Mouse (Mus musculus): ENCODE results near the gene Rwdd4a. TPM values are rescaled to one million over a fixed set of nuclear protein-coding genes. Genes with fewer than 3 reads are reported as not detected.

The Rwdd4a gene
- total RNA-seq (2021) (10 to 100 TPM; 54.4 to 55.5 TPM), polyA plus RNA-seq (2012; rRNA removed) (31.4 and 31.5 TPM in 2 replicates)
- long read RNA-seq, partial matches to known transcripts: 1 of 28 reads
- long read RNA-seq, other reads (novel, unspliced or antisense): 25 of 28 reads

DNA sequence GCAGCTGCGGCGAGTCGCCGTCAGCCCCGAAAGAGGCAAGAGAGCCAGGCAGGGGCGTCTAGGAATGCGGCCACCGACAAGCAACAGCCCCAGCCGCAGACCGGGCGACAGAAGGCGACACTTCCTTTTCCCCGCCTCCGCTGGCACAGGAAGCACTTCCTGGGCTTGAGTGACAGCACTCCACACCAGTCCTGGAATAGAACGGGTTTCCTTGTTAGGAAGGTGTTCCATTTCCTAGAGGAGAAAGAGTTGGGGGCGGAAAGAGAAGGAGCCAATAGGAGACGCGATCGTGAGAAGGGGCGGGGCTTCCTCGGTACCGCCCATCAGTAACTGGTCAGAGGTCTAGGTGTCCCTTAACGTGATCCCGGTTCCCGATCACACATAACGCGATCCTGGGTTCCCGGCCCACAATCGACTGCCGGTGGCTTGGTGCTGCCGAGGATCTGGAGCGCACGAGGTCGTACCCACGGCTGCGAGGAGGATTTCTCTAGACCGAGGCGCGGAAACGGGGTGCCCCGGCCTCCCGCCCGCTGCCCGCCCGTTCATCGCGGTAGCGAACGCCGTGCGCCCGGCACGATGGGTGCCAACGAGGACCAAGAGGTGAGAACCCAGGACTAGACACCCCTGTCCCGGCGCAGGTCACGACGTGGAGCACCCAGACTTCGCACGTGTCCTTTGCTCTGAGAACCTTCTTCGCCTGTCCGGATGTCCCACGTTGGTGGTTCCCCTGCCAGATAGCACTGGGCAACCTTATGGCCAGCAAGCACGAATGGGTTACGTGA is at the start of gene Rwdd4a, which contains the start of gene Trappc11:
Gene Rwdd4a (plus strand): TSS at position 321 of the 782 bp plus-strand sequence.
Gene Trappc11 (minus strand): TSS at position 127 of the 782 bp plus-strand sequence.
- DNase-seq: peak; percentile 98

DNA sequence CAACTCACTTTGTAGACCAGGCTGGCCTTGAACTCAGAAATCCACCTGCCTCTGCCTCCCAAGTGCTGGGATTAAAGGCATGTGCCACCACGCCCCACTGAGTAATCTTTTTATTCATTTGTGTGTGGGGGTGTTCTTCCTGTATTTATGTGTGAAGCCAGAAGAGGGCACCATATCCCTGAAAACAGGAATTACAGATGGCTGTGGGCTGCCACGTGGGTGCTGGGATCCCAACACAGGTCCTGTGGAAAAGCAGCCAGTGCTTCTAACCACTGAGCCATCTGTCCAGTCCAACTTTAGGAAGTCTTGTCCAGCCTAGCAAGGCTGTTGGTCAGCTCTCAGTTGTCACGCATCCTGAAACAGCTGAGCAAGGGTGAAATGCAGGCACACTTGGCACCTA is 46.2 kb upstream of the Rwdd4a start:
- DNase-seq: no peak

DNA sequence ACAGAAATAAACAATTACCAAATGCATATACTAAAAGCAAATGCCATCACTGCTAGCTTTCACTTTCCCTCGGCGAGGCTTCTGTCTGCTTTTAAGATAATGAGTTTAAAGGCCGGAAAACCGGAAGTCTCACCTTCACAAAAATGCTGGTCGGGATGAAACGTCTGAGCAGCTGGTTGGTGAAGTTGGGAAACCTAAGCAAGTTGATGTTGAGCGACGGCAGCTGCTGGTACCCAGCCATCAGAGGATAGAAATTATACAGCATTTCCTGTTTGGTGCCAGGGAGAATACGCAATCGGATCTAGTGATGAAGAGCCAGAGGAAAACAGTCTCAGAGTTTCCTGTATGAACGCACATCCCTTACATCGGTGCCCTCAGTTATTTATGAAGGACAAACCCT is 40.4 kb upstream of the Rwdd4a start:
- DNase-seq: no peak

DNA sequence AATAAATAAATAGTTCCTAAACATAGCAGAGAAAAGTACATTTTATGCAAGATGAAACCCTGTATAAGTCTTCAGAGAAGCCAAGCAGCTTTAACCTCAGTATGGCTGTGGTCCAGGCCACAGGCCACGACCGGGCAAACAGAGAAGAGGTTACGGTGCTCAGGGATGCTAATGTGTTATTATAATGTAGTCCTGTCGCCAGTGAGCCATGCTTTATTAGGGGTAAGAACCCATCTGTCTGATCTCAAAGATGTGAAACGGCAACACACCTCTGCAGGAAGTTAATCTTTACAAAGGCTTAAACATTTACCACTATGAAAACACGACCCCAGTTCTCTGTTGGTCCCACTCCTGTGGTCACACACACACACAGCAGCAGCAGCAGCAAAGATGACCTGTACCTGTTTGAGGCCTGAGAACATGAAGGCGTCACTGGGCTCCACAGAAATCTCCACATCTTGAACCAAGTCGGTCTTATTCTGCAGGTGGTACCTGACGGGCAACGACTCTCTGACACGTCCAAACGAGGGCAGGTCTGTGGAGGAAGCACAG is 38.8 kb upstream of the Rwdd4a start:
- no peak for DNase-seq

DNA sequence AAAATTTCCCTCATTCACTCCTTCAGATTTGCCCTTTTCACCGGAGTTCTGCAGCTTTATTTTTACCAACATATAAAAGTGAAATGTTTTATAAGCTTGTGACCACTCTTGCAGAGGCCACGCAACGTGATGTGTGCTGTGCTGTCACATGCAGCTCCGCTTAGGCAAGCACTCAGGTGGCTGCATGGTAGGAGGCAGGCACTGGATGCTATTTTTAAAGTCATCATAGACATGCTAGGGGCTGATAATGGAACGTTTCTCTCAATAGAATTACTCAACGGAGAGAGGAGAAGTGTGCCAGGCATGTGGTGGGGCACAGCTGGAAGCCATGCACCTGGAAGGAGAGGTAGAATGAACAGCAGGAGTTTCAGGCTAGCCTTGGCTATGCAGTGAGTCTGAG is 38.0 kb upstream of the Rwdd4a start:
- no peak for DNase-seq

DNA sequence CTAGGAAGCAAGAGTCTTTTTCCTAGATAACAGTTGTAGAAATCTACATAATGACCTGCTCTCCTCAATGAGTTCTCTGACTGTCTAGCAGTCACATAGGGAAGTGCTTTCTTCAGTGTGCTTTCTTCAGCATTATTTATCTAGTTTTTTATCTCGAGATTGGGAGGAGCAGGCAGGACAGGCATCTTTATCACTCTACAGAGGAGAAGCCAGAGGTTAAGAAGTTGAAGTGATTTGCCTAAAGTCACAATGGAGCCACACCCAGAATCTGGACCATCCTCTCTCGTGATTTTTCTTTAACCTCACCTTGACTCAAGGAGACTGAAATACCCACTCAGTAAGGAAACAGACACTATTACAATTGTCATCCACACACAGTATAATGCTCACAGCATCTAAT is 31.5 kb upstream of the Rwdd4a start:
- no peak for DNase-seq

DNA sequence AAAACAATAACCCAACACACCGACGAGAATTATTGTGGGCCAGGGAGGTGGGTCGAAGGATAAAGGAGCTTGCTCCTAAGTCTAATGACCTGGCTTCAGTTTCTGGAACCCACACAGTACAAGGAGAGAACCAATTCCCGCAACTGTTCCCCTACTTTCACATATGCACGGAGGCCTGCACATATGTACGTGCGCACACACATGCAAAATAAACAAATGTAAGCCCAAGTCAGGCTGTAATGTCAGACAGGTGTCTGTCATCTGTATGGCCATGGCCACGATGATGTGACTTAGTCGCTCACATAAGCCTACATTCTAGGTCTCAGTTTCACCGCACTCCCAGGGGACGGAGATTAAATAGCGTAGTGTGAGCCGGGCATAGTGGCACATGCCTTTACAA is 30.9 kb upstream of the Rwdd4a start:
- DNase-seq: no peak

DNA sequence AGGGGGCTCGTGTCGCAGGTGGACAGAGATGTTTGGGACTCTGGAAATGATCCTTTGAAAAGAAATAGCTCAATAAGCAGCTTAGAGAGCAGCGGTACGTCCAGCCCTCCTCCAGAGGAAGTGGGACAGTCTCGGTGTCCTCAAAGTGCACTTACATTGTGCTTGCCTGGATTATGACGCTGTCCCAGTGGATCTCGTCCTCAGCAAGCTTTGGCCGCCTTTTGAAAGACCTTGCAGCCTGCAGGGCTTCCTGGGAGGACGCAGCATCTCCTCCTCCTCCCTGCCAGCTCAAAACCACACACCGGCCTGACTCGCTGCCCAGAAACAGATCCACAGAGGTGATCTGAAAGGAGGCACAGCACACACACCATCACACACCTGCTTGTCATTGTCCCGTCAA is 28.0 kb upstream of the Rwdd4a start:
- DNase-seq: no peak

DNA sequence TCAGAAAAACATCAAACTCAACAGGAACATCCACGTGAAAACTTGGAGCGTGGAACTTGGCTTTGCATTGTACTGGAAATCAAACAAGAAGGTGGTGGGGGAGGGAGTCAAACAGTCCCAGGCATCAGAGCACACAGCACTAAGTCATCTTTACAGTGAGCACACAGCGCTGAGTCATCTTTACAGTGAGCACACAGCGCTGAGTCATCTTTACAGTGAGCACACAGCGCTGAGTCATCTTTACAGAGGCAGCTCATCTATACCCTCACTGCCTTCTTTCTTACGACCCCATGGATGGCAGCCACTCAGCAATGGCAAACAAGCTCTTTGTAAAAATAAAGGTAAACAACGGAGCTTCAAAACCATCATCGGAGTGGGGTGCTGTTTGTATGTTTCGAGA is 22.5 kb upstream of the Rwdd4a start:
- no peak for DNase-seq

DNA sequence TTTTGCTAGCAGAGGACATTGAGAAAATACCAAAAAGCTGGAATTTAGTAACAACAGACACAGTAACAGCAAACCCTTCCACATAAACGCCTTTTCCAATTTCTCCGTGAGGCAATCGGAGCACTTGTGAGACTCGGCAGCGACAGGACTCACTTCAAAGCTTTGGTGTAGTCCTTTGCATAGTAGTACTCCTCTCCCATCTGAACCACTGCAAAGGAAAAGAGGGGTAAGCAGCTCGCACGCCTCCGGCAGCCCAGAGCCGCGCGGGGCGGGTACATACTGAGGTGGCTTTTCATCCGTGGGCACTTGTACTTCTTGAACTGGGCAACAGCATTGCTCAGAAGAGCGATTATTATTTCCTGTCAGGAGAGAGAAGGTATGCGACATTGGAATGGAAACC is 19.9 kb upstream of the Rwdd4a start:
- no peak for DNase-seq

DNA sequence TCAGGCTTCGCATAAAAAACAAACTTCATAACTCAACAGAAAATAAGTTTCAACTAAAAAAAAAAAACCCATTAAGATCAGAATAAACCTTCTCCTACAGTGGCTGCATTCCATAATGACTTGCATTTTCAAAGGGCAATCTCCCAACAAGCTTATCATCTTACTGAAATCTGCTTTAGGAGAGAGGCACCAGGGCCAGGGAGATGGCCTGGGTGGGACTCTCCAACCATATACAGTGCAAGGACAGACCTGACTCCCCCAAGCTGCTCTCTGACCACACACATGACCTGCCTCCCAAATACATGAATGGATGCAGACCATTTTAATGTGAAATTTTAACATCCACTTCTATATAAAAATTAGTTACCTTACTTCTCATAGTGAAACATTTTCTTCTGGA is 5.4 kb upstream of the Rwdd4a start:
- DNase-seq: no peak

DNA sequence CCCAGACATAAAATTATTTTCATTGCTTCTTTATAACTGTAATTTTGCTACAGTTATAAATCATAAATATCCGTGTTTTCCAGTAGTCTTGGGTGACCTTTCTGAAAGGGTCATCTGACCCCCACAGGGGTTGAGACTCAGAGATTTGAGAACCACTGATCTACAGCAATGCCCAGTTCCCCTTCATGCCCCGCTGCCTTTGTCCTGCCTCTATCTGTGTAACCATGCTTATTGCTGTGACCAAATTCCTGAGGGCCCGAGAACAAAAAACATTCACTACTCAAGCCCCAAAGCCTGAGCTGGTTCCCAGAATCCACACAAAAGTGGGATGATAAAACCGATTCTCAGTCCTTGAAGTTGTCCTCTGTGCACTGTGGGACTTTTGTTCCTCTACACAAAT is 4.9 kb downstream of the Rwdd4a start:
- DNase-seq: no peak

DNA sequence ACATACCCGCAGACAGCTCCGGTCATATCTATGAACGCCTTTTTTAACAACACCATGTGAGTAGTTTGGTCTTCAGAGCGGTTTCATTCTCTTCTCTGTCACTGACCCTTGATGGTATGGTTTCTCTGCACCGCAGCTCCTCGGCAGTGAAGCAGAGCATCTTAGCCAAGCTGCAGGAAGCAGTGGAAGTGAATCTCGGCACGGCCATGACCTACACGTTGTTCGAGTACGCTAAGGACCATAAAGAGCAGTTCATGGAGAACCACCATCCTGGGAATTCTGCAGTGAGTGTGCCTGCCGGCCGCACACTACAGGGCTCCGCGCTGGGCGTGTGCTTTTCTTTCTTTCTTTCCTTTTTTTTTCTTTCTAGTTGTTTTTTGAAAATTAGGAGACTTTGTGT is 9.3 kb downstream of the Rwdd4a start:
- no peak for DNase-seq

DNA sequence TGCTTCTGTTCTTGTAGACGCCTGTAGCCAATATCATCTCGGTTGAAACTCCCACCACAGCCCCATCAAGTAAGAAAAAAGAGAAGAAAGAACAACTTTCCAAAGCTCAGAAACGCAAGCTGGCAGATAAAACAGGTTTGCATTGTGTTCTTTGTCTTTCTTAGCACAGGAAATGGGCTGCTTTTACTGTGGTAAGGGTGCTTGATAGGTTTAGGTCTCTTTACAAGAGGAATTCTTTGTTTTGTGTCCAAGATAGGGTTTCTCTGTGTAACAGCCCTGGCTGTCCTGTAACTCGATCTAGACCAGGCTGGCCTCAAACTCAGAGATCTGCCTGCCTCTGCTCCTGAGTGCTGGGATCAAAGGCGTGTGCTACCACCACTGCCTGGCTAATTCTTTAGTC is 10.6 kb downstream of the Rwdd4a start:
- DNase-seq: no peak

DNA sequence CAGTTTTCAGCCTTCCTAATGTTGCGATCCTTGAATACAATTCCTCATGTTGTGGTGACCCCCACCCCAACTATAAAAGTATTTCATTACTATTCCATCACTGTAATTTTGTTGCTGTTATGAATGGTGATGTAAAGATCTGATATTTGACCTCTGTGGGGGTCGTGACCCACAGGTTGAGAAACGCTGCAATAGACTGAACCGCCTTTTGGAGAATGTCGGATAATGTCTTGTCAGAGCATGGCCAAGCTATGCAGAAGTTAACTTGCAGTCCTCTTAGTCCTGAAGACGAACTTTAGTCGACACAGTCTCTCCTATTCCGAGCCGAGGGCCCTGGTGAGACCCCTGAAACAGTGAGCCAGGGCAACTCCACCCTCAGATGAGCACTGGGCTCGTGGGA is 13.6 kb downstream of the Rwdd4a start:
- DNase-seq: no peak

DNA sequence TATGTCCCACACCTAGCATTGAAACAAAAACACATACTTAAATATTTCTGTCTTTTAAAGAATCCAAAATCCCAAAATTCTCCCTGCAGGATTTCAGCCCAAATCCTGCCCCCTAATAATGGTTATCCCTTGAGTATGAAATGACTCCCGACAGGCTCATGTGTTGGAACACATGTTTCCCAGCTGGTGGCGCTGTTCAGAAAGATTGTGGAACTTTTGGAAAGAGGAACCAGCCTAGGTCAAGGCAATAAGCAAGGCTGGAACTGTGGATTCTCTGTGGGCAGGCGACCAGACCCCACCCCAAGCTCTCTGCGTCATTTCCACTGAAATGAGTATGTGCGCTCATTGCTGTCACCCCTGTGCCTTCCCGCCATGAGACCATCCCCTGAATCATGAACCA is 20.1 kb downstream of the Rwdd4a start:
- peak; percentile 23 for DNase-seq

DNA sequence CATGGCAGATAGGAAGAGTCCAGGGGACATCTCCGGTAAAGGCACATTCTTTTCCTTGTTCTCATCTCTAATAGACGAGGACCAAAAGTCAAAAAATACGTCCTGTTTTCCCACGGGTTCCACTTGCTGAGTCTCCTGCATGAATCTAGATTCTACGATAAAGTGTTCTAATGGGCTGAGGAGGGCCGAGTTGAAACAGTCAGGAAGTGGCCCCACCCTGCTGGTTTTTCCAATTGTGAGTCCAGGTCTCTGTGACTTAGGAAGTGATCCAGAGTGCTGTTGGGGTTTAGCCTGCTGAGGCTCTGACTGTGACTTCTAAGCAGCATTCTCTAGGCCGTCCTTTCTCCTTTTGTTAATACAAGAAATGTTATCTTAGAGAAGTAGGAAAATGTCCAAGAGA is 23.0 kb downstream of the Rwdd4a start:
- DNase-seq: no peak

DNA sequence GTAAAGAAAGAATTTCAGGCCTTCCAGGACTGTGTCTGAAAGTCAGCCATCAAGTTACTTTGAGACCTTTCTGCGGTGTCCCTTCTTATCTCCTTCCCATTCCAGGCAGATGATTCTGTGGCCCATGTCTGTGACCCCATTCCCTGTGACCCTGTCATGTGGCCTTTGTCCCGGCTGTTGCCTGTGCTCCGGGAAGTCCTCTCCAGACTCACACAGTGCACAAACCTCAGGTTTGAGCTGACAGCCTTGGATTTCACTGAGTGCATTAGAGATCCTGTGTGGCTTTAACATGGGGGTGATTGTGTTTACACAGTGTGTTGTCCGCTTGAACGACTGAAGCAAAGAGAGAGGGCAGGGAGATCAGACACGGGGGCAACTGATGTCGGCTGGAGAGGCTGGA is 24.8 kb downstream of the Rwdd4a start:
- DNase-seq: no peak

DNA sequence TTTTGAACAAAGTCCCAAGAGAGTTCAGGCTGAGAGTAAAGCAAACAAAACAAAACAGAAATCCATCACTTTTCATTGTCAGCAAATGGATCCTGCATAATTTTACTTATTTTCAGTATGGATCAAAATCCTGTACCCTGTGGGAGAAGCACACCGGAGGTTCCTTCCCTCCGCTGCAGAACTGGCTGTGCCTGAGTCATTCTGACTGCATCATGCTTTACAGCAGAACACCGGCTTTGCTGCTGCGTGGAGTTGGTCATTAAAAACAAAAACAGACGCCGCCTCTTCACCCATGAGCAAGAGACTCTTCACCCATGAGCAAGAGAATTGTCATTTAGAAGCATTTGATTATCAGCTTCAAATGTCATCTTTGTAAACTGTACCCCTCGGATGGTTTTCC is 27.3 kb downstream of the Rwdd4a start:
- no peak for DNase-seq

DNA sequence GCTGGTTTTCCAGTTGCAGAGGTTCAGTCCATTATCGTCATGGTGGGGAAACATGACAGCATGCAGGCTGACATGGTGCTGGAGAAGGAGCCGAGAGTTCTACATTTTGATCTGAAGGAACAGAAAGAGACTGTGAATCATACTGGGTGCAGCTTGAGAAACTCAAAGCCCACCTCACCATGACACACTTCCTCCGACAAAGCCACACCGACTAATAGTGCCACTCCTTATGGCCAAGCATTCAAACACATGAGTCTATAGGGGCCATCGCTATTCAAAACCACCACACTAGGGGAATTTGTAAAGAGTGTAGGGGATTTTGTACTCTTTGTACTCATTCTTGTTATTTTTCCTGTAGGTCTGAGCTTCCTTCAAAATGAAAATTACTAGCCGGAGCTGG is 33.1 kb downstream of the Rwdd4a start:
- DNase-seq: no peak

DNA sequence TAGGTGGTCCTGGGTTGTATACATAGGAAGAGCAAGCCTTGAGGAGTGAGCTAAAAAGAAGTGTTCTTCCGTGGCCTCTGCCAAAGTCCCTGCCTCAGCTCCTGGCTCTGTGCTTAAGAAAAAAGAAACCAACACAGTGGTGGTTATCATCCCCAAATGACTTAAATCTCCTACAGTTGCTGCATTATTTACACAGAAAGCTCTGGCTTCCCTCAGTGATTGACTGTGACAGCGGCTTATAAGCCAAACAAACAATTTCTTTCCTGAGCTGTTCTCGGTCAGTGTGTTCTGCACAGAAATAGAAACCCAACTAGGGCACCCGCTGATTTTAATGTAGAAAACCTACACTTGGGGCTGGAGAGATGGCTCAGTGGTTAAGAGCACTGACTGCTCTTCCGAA is 34.6 kb downstream of the Rwdd4a start:
- no peak for DNase-seq

DNA sequence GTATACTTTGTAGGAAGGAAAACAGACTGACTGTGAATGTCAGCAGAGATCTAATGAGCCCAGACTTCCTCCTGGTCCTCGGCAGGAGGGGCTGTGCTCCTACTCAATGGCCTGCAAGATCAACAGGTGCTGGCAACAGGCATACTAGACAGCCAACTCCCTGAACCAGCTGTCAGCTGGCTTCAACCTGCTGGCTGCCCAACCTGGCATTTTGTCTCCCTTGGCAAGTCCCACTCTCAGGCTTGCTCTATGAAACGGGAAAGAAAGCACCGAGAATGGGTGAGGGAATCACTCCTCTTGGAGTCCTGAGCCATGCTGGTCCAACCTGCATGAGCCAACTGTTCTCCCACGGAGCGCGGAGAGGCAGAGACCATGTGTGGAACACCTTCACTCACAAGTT is 36.7 kb downstream of the Rwdd4a start:
- DNase-seq: no peak

DNA sequence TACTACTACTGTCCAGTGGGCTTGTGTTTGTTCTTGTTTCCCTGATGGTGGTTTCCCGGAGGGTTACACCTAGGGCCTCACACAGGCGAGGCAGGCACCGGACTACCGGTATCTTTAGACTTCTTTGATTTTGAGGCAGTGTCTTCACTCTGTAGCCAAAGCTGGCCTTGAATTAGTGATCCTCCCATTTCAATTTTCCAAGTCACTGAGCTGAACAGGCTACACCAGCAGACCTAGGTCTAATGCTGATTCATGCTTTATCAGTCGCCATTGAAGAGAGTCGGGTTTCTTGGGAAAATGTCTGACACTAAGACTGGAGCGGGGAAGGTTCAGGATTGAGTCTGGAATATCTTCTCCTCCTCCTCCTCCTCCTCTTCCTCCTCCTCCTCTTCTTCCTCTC is 40.0 kb downstream of the Rwdd4a start:
- no peak for DNase-seq

DNA sequence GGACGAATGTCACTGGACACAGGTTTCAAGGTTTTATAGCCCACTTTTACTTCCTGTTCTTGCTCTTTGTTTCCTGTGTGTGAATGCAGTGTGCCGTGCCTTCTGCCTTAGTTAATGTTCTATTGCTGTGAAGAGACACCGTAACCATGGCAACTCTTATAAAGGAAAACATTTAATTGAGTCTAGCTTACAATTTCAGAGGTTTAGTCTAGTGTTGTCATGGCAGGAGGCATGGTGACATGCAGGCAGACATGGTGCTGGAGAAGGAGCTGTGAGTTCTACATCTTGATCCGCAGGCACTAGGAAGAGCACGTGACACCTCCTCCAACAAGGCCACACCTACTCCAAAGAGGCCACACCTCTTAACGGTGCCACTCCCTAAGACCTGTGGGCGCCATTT is 48.0 kb downstream of the Rwdd4a start:
- no peak for DNase-seq

Data from adrenal gland, adult 2 months (tissue).